Mouse (Mus musculus) frontal cortex, postnatal 14 days (tissue): ENCODE results near the gene Ppp6r3.
"Not testable (repeated sequence)": the region's sequence is repeated elsewhere in the genome, so short reads cannot be mapped to it uniquely, and the experiment has no call there.

Experiments
- DNase-seq, 2 experiments: peaks; one replicate each; pipeline ENCODE4 v3.0.0; 2022; ENCODE audit warnings: low spot score in 2 of 2

The Ppp6r3 gene

DNA sequence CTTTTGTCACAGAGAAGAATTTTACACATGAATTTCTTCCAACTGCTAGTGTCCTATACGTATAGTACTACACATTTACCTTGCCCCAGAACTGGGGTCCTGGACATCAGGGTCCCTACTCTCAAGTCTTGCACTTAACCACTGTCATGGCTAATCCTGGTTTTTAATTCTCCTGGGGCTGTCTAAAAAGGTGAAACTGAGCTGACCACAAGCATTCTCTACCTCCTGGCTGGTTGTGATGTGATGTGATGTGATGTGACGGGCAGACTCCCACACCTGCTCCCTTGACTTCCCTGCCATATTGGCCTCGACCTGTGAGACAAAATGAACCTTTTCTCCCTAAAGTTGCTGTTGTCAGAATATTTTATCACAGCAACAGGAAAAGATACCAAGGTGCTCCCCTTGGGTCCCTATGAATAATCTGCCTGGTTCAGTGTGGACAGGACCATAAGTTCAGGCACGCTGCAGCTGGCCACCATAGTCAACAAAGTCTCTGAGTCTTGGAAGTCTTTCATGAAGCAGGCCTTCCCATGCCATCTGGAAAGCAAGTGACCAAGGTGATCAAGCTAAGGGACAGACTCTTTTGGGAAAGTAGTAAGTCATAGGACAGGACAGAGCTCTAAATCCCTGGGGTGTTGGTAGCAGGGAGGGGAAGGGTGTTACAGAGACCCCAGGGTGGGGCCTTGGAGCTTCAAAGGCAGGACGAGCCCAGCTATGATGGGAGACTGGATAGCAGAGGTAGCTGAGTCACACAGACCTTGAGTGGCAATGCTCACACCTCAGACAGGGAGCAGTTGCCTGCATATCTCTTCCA is 1.1 kb upstream of the Ppp6r3 start:
- no peak for DNase-seq

DNA sequence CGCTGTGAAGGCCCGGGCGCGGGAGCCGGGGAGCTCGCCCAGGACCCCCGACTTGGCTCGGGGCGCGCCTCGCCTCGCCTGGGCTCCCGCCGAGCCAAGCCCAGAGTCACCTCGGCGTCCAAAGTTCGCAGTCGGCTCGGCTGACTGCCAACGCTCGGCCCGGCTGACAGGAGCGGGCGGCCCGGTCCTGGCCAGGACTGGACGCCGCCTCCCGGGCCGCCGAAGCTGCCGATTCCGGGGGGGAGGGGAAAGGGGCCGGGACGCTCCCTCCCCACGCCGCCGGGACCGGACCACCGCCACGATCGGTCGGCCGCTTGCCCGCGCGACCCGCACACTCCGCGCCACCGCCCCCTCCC is 295 bp downstream of the Ppp6r3 start:
- no peak for DNase-seq

DNA sequence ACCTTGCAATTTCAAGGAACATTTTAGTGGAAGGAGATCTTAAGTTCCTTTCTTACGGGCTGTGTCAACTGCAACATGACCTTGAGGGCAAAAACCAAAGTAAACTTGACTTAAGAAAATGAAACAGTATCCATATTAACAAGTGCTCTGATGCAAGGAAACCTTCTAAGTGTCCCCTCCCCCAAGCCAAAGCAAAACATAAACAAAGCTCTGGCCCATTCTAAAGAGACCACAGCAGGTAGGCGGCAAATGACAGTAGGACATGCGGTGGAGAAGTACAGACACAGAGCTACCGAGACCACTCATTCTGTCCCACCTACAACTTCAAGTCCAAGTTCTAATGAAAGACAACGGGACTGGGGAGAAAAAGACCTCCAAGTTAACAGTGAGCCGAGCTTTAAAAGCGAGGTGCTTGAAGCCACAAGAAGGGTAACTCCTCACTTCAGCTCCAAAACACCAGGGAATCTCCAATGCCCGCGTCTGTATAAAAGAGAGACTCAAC is 905 bp downstream of the Ppp6r3 start:
- DNase-seq = no peak

DNA sequence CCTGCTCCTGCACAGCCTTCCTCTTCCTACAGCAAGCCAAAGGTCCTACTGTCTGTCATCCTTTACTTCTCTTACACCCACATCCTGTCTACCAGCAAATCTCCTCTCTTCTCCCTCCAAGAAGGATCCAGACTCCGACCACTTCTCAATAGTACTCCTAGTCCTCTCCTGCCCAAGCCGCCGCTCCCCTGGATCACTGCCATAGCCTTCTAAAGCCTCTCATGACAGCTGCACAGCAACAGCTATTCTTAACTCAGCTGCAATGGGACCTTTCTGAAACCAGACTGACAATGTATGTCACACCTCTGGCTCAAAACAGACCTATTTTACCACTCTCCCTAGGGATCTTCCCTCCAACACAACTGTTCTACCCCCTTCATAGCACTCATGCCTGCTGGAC is 11.2 kb downstream of the Ppp6r3 start:
- no peak for DNase-seq

DNA sequence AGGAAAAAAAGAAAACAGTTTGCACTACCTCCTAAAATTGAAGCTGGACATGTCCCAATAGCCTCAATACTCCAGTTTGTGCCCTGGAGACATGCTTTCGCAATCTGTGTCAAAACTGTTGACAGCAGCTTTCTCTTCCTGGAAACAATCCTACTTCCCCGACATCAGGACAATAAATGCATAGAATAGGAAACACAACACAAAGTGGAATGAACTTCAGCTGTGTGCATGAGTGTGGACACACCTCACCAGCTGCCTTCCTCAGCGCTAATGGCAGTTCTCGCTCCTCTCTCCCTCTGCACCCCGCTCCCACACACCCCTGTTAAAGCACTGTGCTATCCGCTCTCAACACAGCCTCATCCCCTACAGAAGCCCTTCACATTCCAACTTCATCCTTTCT is 12.8 kb downstream of the Ppp6r3 start:
- no peak for DNase-seq

GRCm38 (mm10) chr19:3562298-3562697 is 13.3 kb downstream of the Ppp6r3 start:
- DNase-seq = no peak

- no peak for DNase-seq
Observed at GRCm38 (mm10) chr19:3556169-3556827, 19.3 kb downstream of the Ppp6r3 start.

DNA sequence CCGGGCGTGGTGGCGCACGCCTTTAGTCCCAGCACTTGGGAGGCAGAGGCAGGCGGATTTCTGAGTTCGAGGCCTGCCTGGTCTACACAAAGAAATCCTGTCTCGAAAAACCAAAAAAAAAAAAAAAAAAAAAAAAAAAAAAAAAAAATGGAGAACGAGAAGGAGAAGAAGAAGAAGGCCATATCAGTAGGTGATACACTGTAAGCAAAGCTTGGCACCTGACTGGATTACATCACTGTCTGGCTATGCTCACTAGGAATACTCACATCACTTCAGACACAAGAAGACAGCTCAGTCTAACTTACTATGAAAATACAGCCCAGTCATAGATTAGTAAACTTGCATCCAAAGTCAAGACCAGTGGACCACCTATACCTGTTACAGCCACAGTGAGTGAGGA is 20.8 kb downstream of the Ppp6r3 start:
- DNase-seq = no peak

DNA sequence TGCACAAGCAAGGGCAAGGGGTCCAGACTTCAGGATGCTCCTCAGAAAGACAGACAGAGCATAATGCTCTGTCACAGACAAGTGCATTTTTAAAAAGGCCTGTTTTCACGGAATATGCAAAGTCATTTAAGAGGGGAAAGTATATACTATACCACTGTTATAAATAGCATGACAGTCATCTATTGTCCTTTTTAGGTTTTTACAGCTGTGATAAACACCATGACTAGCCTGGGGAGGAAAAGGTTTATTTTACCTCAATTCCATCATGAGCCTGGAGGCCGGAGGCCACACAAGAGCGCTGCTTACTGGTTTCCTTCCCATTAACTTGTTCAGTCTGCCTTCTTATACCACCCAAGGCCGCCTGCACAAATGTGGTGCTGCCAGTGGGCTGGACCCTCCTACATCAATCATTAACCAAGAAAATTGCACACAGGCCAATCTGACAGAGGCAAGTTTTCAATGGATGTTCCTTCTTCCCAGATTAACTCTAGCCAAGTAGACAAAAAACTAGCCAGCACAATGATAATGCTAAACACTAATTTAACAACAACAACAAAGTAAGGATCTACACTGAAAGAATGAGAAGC is 23.9 kb downstream of the Ppp6r3 start:
- DNase-seq = no peak

- no peak for DNase-seq
Observed at GRCm38 (mm10) chr19:3550101-3550500, 25.4 kb downstream of the Ppp6r3 start.

GRCm38 (mm10) chr19:3549263-3549662 is 26.3 kb downstream of the Ppp6r3 start:
- DNase-seq = no peak

- DNase-seq = no peak
Observed at GRCm38 (mm10) chr19:3548311-3548710, 27.2 kb downstream of the Ppp6r3 start.

GRCm38 (mm10) chr19:3544995-3545394 is 30.6 kb downstream of the Ppp6r3 start:
- DNase-seq = no peak

DNA sequence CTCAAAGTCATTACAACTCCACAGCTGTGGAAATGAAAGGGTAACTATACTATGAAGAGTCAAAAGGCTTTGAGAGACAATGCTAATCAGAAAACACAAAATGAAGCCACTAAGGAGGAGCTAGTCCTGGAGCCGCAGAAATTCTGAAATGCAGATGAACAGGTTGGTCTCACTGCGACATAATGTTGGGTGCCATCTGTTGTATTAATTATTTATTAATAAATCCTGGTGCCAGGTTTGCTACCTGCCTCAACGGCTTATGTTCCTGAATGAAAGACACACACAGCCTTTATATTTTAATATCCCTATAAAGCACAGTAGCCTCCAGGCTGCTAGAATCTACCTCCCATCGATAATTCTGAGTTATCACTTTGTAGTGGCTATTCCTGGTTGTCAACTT is 33.0 kb downstream of the Ppp6r3 start:
- DNase-seq = no peak

DNA sequence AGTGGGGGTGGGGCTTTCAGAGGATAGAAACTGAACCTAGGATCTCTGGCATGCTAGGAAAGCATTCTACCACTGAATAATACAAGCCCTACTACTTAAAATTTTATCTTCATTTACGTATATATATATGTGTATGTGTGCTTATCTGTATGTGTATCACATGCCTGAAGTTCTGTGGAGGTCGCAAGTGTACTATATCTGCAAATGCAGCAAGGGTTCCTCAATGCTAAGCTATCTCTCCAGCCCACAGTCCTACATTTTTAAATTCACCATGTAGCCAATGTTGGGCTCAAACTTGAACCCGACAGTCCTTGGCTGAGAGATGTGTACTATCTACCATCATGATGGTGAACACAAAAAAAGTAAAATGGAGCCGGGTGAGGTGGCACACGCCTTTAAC is 34.6 kb downstream of the Ppp6r3 start:
- no peak for DNase-seq

DNA sequence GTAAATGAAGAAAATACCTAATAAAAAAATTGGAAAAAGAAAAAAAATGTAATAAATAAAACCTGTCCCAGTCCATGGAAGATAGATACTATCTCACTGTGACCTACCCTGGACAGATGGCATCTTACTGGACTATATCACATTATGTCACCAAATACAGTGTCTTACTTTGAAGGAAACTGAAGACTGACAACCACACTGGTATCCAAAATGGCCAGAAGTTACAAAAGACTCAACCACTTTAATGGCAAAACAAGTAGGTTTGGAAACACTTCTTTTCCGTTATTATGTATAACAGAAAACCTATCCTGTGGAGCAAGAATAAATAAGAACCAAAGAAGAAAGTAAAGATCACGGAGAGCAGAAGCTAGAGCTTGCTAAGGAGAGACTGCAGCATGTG is 35.3 kb downstream of the Ppp6r3 start:
- no peak for DNase-seq

DNA sequence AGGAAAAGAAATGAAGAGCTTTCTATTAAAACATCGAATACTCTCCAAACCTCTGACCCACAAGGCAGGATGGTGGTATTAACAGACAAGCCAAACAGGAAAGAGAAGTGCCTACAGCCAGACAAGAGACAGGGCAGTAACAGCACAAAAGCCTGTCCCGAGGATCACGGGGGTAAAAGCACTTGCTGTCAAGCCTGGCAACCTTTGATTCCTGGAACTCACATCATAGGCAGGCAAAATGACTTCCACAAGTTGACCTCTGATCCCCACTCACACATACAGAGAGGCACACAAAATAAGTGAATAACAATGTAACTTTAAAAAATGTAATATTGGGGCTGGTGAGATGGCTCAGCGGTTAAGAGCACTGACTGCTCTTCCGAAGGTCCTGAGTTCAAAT is 36.1 kb downstream of the Ppp6r3 start:
- DNase-seq = no peak

DNA sequence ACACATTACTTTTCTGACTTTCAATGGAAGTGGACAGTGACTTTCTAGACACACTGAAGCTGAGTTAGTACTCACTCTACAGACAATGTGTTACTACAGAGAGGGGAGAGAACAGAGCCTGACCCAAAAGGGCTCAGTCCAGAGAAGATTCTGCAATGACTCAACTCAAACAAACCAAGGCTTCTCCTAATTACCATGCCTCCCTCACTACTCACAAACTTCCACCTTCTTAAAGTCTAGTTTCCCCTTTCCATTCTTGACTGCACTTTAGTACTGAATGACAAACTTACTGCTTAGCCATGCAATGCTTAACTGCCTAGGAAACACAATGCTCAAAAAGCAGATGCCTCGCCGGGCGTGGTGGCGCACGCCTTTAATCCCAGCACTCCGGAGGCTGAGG is 37.9 kb downstream of the Ppp6r3 start:
- DNase-seq = no peak

DNA sequence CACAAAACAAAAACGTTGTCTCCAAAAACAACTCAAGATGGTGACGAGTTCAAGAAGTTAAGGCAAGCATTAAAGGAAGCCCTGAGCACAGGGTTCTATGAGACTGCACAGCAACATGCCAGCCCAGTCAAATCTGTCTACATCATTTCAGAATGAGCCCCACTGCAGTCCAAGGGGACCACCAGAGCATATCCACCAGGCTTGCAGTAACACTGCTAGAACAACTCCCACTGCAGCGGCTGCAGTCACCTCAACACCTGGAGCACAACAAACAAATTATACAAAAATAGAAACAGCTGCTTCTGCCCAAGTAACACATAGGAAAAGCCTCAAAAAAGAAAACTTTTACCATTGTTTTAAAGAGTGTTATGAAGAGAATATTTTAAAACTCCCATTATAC is 40.6 kb downstream of the Ppp6r3 start:
- no peak for DNase-seq

DNA sequence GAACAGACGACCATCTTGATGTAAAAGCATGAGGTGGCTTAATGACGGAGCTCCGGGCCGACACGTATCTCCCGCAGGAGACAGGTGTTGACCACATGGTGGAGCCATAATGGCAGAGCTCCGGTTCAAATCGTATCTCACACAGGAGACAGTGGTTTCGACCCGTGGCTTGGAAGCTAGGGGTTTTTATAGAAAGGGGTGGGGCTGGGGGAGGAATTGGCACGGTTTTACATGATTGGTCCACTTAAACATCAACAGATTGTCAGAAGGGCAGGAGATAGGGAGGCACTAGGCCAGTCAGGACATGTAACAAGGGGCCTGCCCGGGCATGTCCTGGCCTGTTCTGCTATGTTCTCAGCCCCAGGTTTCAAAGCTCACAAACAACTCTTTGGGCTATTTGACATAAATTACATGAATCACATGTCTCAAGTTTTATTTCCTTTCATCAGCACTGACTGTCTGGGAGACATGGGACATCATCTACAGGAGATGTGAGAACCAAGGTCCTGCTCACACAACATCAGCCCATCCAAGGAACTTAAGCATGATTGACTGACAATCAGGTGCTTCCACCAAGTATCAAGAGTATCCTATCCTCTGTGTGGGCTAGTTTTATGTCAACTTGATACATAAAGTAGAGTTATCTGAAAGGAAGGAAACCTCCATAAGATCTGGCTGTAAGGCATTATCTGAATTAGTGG is 42.1 kb downstream of the Ppp6r3 start:
- DNase-seq = not testable (repeated sequence)

DNA sequence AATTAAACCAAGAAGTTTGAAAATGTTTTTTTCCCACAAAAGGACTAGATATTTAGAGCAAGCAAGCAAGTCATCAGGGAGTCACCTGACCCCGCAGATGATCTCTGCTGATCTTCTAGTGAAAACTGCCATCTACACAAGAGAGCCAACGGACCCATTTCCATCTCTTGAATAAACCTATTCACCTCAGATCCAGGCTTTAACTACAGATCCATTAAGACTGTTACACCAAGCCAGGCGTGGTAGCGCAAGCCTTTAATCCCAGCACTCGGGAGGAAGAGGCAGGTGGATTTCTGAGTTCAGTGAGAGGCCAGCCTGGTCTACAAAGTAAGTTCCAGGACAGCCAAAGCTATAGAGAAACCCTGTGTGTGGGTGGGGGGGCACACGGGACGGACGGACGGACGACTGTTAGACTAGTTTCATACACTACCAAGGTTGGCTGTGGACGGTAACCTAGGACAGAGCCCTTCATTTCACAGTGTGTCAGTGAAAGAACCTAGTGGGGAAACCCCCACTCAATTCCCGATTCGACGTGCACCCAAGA is 42.8 kb downstream of the Ppp6r3 start:
- DNase-seq = no peak

DNA sequence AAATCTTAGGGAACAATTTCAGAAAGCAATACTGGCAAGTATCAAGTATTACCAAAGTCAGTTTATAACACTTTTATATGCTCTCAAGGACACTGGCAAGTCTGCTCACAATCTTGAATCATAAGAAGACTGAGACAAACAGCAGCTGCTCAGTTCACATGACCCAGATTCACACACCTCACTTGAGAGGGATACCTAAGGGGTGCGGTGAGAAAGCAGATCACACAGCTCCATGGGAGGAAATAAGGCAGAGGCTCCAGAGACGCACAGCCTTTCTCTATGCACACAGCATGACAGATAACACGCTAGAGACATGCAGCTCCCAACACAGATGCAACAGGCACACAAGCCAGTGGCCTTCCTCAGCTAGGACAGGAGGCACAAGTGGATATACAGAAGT is 45.8 kb downstream of the Ppp6r3 start:
- DNase-seq = no peak
